ENCODE assay signal across 8 mouse cellular contexts in the genomic region with DNA sequence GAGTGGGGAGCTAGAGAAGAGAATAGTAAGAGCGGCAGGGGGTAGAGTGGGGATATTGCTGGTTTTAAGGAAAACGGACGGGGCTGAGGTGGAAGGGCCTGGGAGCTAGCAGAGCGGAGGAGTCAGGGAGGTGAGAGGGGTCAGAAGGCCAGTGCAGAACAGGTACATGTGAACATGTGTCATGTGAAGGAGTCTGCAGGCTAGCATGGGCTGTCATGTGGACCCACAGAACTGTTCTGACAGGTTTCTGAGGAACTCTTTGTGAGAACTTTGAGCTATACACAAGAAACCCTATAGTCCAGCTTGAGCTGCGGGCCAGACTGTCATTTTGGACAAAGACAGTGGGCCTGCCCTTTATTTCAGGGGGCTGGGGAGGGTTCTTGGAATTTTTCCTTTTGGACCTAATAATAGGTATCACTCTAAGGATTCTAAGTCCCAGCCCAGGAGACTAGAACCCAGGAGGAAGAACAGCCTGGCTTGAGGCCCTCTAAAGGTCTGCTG. TPM values are rescaled to one million over a fixed set of nuclear protein-coding genes. Genes with fewer than 3 reads are reported as not detected.
A peak's percentile ranks its signal among the peaks of the same experiment; 100 is the strongest.
DNase-seq lines count a peak whose midpoint lies in the region; ATAC-seq and TF ChIP-seq lines count a peak whose summit lies in the region.

A gene (plus strand): TSS at position 451 of the 501 bp plus-strand sequence.

- no peak for DNase-seq in kidney, adult 8-10 months
- DNase-seq in hindbrain, embryonic 11.5 days (ENCODE audit: low spot score): no peak
- DNase-seq in midbrain, embryonic 11.5 days (ENCODE audit: low spot score, missing footprints): no peak
- DNase-seq in cerebellum, postnatal 36 days: no peak
- no peak for DNase-seq in layer of hippocampus, adult 11-12 months (ENCODE audit: low spot score)
- no peak for DNase-seq in frontal cortex, postnatal 14 days (ENCODE audit: low spot score in 2 of 2)

- TF ChIP-seq POLR2A in bone marrow macrophage, adult 2 months (IDR thresholded peaks at IDR 0.05; ENCODE audit: borderline replicate concordance, low read depth, low read length): no peak

- WGBS in kidney, embryonic 15.5 days: 70% methylated on average over 5 of the region's 5 CpGs
- WGBS in hindbrain, embryonic 11.5 days: 51% methylated on average over 5 of the region's 5 CpGs
- 58% methylated on average over 5 of the region's 5 CpGs for WGBS in midbrain, embryonic 11.5 days

- no peaks in the 10 kb centered on the region for H3K9me3 ChIP-seq in kidney, embryonic 15.5 days (replicated peaks)
- H3K9me3 ChIP-seq in hindbrain, embryonic 11.5 days (ENCODE audit: control insufficient read depth, low read length): no peaks in the 10 kb centered on the region
- H3K9me3 ChIP-seq in midbrain, embryonic 11.5 days (ENCODE audit: control insufficient read depth, low read length): no peaks in the 10 kb centered on the region

- no peak within 1 kb of the TSS for H3K27ac ChIP-seq in kidney, embryonic 15.5 days
- H3K27ac ChIP-seq in bone marrow macrophage, adult 2 months (ENCODE audit: insufficient read depth, low read depth, low read length): no peak within 1 kb of the TSS
- no peak within 1 kb of the TSS for H3K27ac ChIP-seq in hindbrain, embryonic 11.5 days (ENCODE audit: low read depth, low read length)
- H3K27ac ChIP-seq in midbrain, embryonic 11.5 days (ENCODE audit: low read depth, low read length): no peak within 1 kb of the TSS

- peak within 1 kb of the TSS; percentile 56 for H3K4me2 ChIP-seq in kidney, embryonic 15.5 days
- H3K4me2 ChIP-seq in hindbrain, embryonic 11.5 days (replicated peaks; ENCODE audit: low read depth, low read length): peak within 1 kb of the TSS; percentile 32
- peak within 1 kb of the TSS; percentile 39; the same call in 1 of the 2 replicates for H3K4me2 ChIP-seq in midbrain, embryonic 11.5 days

- no peak for ATAC-seq in kidney, embryonic 15.5 days (replicated peaks; ENCODE audit: low FRiP score)
- no peak for ATAC-seq in hindbrain, embryonic 11.5 days (ENCODE audit: low FRiP score)
- ATAC-seq in midbrain, embryonic 11.5 days (ENCODE audit: low FRiP score): 0 out of 2 replicates have a peak, but pooled peaks have one; percentile 2

- H3K9ac ChIP-seq in kidney, embryonic 15.5 days: no peak within 1 kb of the TSS
- peak within 1 kb of the TSS; percentile 24; the same call in 1 of the 2 replicates for H3K9ac ChIP-seq in hindbrain, embryonic 11.5 days (ENCODE audit: low read depth, low read length)
- peak within 1 kb of the TSS; percentile 6 for H3K9ac ChIP-seq in midbrain, embryonic 11.5 days (ENCODE audit: low read length)

- peaks cover 17% of the 10 kb centered on the region for H3K36me3 ChIP-seq in kidney, embryonic 15.5 days
- no peaks in the 10 kb centered on the region for H3K36me3 ChIP-seq in hindbrain, embryonic 11.5 days (ENCODE audit: control insufficient read depth, insufficient read depth, low read length)
- H3K36me3 ChIP-seq in midbrain, embryonic 11.5 days (ENCODE audit: control insufficient read depth, insufficient read depth, low read length): 0 out of 2 replicates have a peak, but pooled peaks cover 2% of the 10 kb centered on the region

- no peak for TF ChIP-seq CTCF in bone marrow macrophage, adult 2 months (IDR thresholded peaks at IDR 0.05; ENCODE audit: low read depth, low read length)

- peaks cover 21% of the 10 kb centered on the region for H3K4me1 ChIP-seq in kidney, embryonic 15.5 days
- H3K4me1 ChIP-seq in bone marrow macrophage, adult 2 months (ENCODE audit: control insufficient read depth, insufficient read depth, low read length): peaks cover 18% of the 10 kb centered on the region
- H3K4me1 ChIP-seq in hindbrain, embryonic 11.5 days (replicated peaks; ENCODE audit: control insufficient read depth, insufficient read depth, low read length): peaks cover 5% of the 10 kb centered on the region
- H3K4me1 ChIP-seq in midbrain, embryonic 11.5 days (ENCODE audit: control insufficient read depth, insufficient read depth, low read length): peaks cover 12% of the 10 kb centered on the region

- H3K27me3 ChIP-seq in kidney, embryonic 15.5 days: no peaks in the 10 kb centered on the region
- H3K27me3 ChIP-seq in hindbrain, embryonic 11.5 days (ENCODE audit: control insufficient read depth, insufficient read depth, low read length): no peaks in the 10 kb centered on the region
- H3K27me3 ChIP-seq in midbrain, embryonic 11.5 days (ENCODE audit: control insufficient read depth, insufficient read depth, low read length): no peaks in the 10 kb centered on the region

- H3K4me3 ChIP-seq in kidney, embryonic 15.5 days (replicated peaks): peak within 1 kb of the TSS; percentile 24
- peak within 1 kb of the TSS; percentile 72 for H3K4me3 ChIP-seq in bone marrow macrophage, adult 2 months (ENCODE audit: insufficient read depth, low read length)
- no peak within 1 kb of the TSS for H3K4me3 ChIP-seq in hindbrain, embryonic 11.5 days (ENCODE audit: low read depth, low read length)
- peak within 1 kb of the TSS; percentile 4; the same call in 1 of the 2 replicates for H3K4me3 ChIP-seq in midbrain, embryonic 11.5 days (ENCODE audit: low read depth, low read length)

RNA-seq across cellular contexts. Expression of the gene that starts here (rescaled TPM):
- polyA plus RNA-seq in kidney, embryonic 15.5 days (2015; fragmentation: Nextera tagmentation; extraction: Ambion mirVana): 1.9 and 4.6 TPM in 2 replicates
- 9.1 and 12.4 TPM in 2 replicates for polyA plus RNA-seq in bone marrow macrophage, adult 2 months (2012; ENCODE audit: insufficient read depth, insufficient read length, missing spikeins)
- 0.14 and 0.56 TPM in 2 replicates for polyA plus RNA-seq in hindbrain, embryonic 11.5 days (2014; fragmentation: Nextera tagmentation; extraction: Ambion mirVana)
- polyA plus RNA-seq in midbrain, embryonic 11.5 days (2014; fragmentation: Nextera tagmentation; extraction: Ambion mirVana): 0.57 and 0.78 TPM in 2 replicates

Comparison
In these comparisons a context has a peak if more than half of its experiments do, and no peak if none do; other contexts are left out.
1. Peak in ATAC-seq, H3K4me3 ChIP-seq, H3K9ac ChIP-seq and H3K4me2 ChIP-seq in midbrain, embryonic 11.5 days; RNA of the gene not detected or under 1 TPM.